Mouse (Mus musculus): ENCODE data around the gene Olfr384.
"Not testable (repeated sequence)": the region's sequence is repeated elsewhere in the genome, so short reads cannot be mapped to it uniquely, and the experiment has no call there.

The Olfr384 gene

DNA sequence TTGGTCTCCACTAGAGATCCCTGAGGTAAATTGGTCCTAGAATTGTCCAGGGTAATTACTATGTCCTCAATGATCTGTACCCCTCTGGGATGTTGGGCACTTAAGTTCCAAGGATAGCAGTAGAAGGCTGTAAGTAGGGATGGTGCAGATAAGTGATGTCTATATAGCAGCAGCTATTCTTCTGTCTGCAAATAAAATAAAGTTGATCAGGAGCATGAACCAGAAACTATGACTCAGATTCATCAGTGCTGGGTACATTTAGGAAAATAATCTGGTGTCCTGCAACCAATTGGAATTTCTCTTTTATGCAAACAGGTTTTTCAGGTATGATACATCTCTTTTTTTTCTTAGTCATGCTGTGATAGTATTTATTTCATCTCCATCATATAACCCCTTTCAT, at the start of gene Olfr384:
Gene Olfr384 (plus strand): TSS at position 301 of the 400 bp plus-strand sequence.
- no peak for DNase-seq (ENCODE audit: low read depth)

GRCm38 (mm10) chr11:73579871-73580270, 18.5 kb upstream of the Olfr384 start:
- DNase-seq (ENCODE audit: low read depth): no peak

DNA sequence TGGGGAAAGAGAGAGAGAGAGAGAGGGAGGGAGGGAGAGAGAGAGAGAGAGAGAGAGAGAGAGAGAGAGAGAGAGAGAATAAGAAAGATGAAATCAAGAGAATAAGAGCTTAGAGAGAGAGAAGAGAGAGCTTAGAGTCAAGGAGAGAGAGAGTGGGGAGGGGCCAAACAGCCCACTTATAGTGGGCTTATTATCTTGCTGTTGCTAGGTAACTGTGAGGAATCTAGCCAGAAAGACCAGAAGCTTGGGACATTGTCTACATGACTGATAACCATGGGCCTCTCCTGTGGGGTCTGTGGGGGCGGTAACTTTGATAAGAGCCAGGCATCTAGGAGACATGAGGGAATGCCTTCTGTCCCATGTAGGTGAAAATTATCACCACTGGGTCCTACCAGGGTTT, 15.2 kb upstream of the Olfr384 start:
- not testable (repeated sequence) for DNase-seq (ENCODE audit: low read depth)

DNA sequence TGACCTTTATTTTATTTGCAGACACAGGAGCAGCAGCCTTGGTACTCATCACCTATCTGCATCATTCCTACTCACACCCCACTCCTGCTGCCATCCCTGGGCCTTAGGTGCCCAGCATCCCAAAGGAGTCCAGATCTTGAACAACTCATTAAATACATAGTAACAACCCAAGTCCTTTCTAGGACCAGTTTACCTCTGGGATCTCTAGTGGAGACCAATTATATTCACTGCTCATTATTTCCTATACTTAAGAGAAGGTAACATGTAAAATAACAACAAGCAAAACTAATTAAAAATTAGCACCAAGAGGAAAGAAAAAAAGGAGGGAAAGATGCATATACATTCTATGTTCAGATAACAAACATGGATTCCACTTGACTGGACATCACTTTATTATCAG, 5.5 kb upstream of the Olfr384 start, which contains the start of gene Olfr385:
Gene Olfr385 (minus strand): TSS at position 101 of the 400 bp plus-strand sequence.
- no peak for DNase-seq (ENCODE audit: low read depth)

All from c-Kit-positive CD71-negative TER-119-negative erythroid progenitor cells, embryonic 14.5 days (primary cell).